Mouse (Mus musculus) embryonic fibroblast, embryonic 13.5 days (primary cell): Measurements from ENCODE around the gene Cdhr3. TPM values are rescaled to one million over a fixed set of nuclear protein-coding genes. Genes with fewer than 3 reads are reported as not detected.

Experiments
- H3K27ac ChIP-seq: 2 replicates; pipeline ENCODE4 v1.5.1; 2012; ENCODE audit warnings: low read length, control low read depth, inconsistent platforms; ENCODE audit not compliant: insufficient read depth
- H3K4me1 ChIP-seq: 2 replicates; pipeline ENCODE4 v1.6.1; 2011; ENCODE audit warnings: low read length; ENCODE audit not compliant: control insufficient read depth, insufficient read depth
- H3K4me3 ChIP-seq: 2 replicates; pipeline ENCODE4 v1.5.1; 2011; ENCODE audit warnings: mild to moderate bottlenecking, control low read depth, low read length; ENCODE audit not compliant: insufficient read depth
- CTCF ChIP-seq: IDR thresholded peaks from 2 replicates; pipeline ENCODE4 v1.5.1; 2011; ENCODE audit warnings: mild to moderate bottlenecking, control low read depth, low read length, moderate library complexity, borderline replicate concordance; ENCODE audit not compliant: insufficient read depth
- POLR2A ChIP-seq: IDR thresholded peaks from 2 replicates; pipeline ENCODE4 v1.6.1; 2011; ENCODE audit warnings: low read depth, mild to moderate bottlenecking, control low read depth, low read length, moderate library complexity
- polyA plus RNA-seq: library from polyadenylated mRNA; stranded (reverse); fragments of >200 nt; gene quantifications from 2 replicates; pipeline ENCODE4 v1.2.4, GENCODE M21; 2011; ENCODE audit warnings: low read depth; ENCODE audit not compliant: missing spikeins, insufficient read length

Gene Cdhr3
- not detected in 2 replicates for polyA plus RNA-seq

- H3K27ac ChIP-seq: no peak within 1 kb of the TSS
- H3K4me1 ChIP-seq: no peaks in the 10 kb centered on the region
- H3K4me3 ChIP-seq: no peak within 1 kb of the TSS
- TF ChIP-seq CTCF (no peak), POLR2A (no peak)
These were observed at the start of gene Cdhr3 for GRCm38 (mm10) chr12:33092775-33093174. Cdhr3 (minus strand) TSS chr12:33092875.

- Histone ChIP-seq H3K27ac (no peak overlapping the region), H3K4me1 (no peaks in the 10 kb centered on the region), H3K4me3 (no peak overlapping the region)
- no peak for TF ChIP-seq POLR2A
- TF ChIP-seq CTCF: no peak
These were observed 46.4 kb upstream of the Cdhr3 start for GRCm38 (mm10) chr12:33139083-33139482.

GRCm38 (mm10) chr12:33137857-33138256, 45.2 kb upstream of the Cdhr3 start:
- Histone ChIP-seq H3K4me3 (no peak overlapping the region), H3K4me1 (no peaks in the 10 kb centered on the region), H3K27ac (no peak overlapping the region)
- TF ChIP-seq CTCF (no peak), POLR2A (no peak)

- Histone ChIP-seq H3K27ac (no peak overlapping the region), H3K4me1 (no peaks in the 10 kb centered on the region), H3K4me3 (no peak overlapping the region)
- no peak for TF ChIP-seq POLR2A
- no peak for TF ChIP-seq CTCF
These were observed 39.1 kb upstream of the Cdhr3 start for GRCm38 (mm10) chr12:33131796-33132195.

- no peak overlapping the region for H3K27ac ChIP-seq
- no peak overlapping the region for H3K4me3 ChIP-seq
- H3K4me1 ChIP-seq: no peaks in the 10 kb centered on the region
- TF ChIP-seq POLR2A (no peak), CTCF (no peak)
These were observed 37.7 kb upstream of the Cdhr3 start for GRCm38 (mm10) chr12:33130401-33130800.

GRCm38 (mm10) chr12:33129410-33129809, 36.7 kb upstream of the Cdhr3 start:
- TF ChIP-seq POLR2A: no peak
- no peak for TF ChIP-seq CTCF
- Histone ChIP-seq H3K4me3 (no peak overlapping the region), H3K4me1 (no peaks in the 10 kb centered on the region), H3K27ac (no peak overlapping the region)

GRCm38 (mm10) chr12:33128702-33129101, 36.0 kb upstream of the Cdhr3 start:
- H3K4me3 ChIP-seq: no peak overlapping the region

GRCm38 (mm10) chr12:33128121-33128520, 35.4 kb upstream of the Cdhr3 start:
- TF ChIP-seq POLR2A (no peak), CTCF (no peak)

More at GRCm38 (mm10) chr12:33128702-33129101, 36.0 kb upstream of the Cdhr3 start:
- Histone ChIP-seq H3K27ac (no peak overlapping the region), H3K4me1 (no peaks in the 10 kb centered on the region)
- TF ChIP-seq CTCF (no peak), POLR2A (no peak)

GRCm38 (mm10) chr12:33126243-33126642, 33.6 kb upstream of the Cdhr3 start:
- H3K4me3 ChIP-seq: no peak overlapping the region
- no peaks in the 10 kb centered on the region for H3K4me1 ChIP-seq
- TF ChIP-seq POLR2A (no peak), CTCF (no peak)
- no peak overlapping the region for H3K27ac ChIP-seq

More at GRCm38 (mm10) chr12:33128121-33128520, 35.4 kb upstream of the Cdhr3 start:
- H3K4me3 ChIP-seq: no peak overlapping the region
- no peak overlapping the region for H3K27ac ChIP-seq
- H3K4me1 ChIP-seq: no peaks in the 10 kb centered on the region

GRCm38 (mm10) chr12:33125594-33126227, 33.0 kb upstream of the Cdhr3 start:
- H3K27ac ChIP-seq: no peak overlapping the region
- no peak overlapping the region for H3K4me3 ChIP-seq
- no peaks in the 10 kb centered on the region for H3K4me1 ChIP-seq
- TF ChIP-seq CTCF (no peak), POLR2A (no peak)
